Mouse (Mus musculus) kidney, embryonic 14.5 days (tissue): ENCODE measurements around the gene Stk17b. TPM values are rescaled to one million over a fixed set of nuclear protein-coding genes. Genes with fewer than 3 reads are reported as not detected.

Source experiments
- ATAC-seq: fragments of 200-750 bp; cut with Nextera tagmentation; 2 replicates; pipeline ENCODE4 v1.8.0; 2017; ENCODE audit warnings: moderate number of reproducible peaks, mild to moderate bottlenecking, moderate TSS enrichment, moderate library complexity; ENCODE audit not compliant: low FRiP score, low TSS enrichment
- H3K27ac ChIP-seq: fragments of 300-500 bp; sonication (generic); 2 replicates; pipeline ENCODE4 v1.5.1; 2014; ENCODE audit warnings: low read depth, mild to moderate bottlenecking, low read length, moderate library complexity, mixed read lengths
- H3K27me3 ChIP-seq: fragments of 300-500 bp; sonication (generic); 2 replicates; pipeline ENCODE4 v1.6.1; 2014; ENCODE audit warnings: mild to moderate bottlenecking, low read length; ENCODE audit not compliant: control insufficient read depth, insufficient read depth
- H3K36me3 ChIP-seq: fragments of 300-500 bp; sonication (generic); 2 replicates; pipeline ENCODE4 v1.6.1; 2014; ENCODE audit warnings: low read length, mixed read lengths; ENCODE audit not compliant: control insufficient read depth, insufficient read depth
- H3K4me1 ChIP-seq: fragments of 300-500 bp; sonication (generic); 2 replicates; pipeline ENCODE4 v1.6.1; 2014; ENCODE audit warnings: low read length, mixed read lengths; ENCODE audit not compliant: control insufficient read depth, insufficient read depth
- H3K4me2 ChIP-seq: fragments of 300-500 bp; sonication (generic); replicated peaks from 2 replicates; pipeline ENCODE4 v1.6.1; 2014; ENCODE audit warnings: low read depth, mild to moderate bottlenecking, low read length
- H3K4me3 ChIP-seq: fragments of 300-500 bp; sonication (generic); 2 replicates; pipeline ENCODE4 v1.5.1; 2014; ENCODE audit warnings: mild to moderate bottlenecking, low read length
- H3K9ac ChIP-seq: fragments of 300-500 bp; sonication (generic); 2 replicates; pipeline ENCODE4 v1.6.1; 2014; ENCODE audit warnings: low read depth, mild to moderate bottlenecking, low read length, moderate library complexity
- H3K9me3 ChIP-seq: fragments of 300-500 bp; sonication (generic); 2 replicates; pipeline ENCODE4 v1.6.1; 2016; ENCODE audit warnings: low read length; ENCODE audit not compliant: control insufficient read depth
- WGBS: fragments of 180-500 bp; shearing (Covaris S2); extraction: QIAGEN DNeasy Blood & Tissue Kit; methylation state at CpG from one replicate; pipeline ENCODE4 v1.1.7; 2014; 5-methylcytosine and 5-hydroxymethylcytosine counted together
- polyA plus RNA-seq: library from polyadenylated mRNA; unstranded; fragments of >200 nt; fragmentation: Nextera tagmentation; extraction: Ambion mirVana; gene quantifications from 2 replicates; pipeline ENCODE4 v1.2.1, GENCODE M21; 2014

Stk17b gene
- polyA plus RNA-seq, result 12.4 and 13.1 TPM in 2 replicates

DNA sequence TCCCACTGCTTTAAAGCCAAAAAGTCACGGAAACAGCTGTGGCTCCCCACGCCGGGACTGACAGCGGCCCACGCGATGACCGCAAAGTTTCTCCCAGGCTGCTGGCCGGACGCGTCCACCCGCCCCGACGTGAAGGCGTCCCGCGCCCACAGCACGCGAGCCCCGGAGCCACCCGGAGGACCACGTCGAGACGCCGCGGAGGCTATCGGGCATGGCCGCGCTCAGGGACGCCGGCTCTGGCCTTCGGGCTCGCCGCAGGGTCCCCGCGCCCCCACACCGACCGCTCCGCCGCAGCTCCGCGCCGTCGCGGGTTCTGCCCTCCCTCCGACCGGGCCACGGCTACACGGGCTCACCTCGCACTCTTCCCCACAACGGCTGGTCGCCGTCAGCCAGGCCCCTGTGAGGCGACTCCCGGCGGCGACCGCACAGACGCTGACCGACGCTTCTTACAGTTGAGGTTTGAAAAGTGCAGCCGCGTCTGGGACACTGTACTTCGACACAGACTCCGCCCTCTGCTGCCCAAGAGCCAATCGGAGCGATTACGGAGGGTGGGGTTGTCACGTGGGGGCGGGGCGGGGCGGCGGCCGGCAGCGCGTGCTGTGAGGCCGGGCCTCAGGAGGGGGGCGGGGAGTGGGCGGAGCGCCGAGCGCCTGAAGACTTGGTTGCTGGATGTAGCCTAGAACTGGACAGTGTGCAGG lies at the start of gene Stk17b:
TSS of gene Stk17b (minus strand) at position 504 of the 698 bp plus-strand sequence.
- Histone ChIP-seq H3K27ac (peak within 1 kb of the TSS; percentile 85), H3K36me3 (no peaks in the 10 kb centered on the region), H3K27me3 (no peaks in the 10 kb centered on the region), H3K4me1 (no peaks in the 10 kb centered on the region), H3K9me3 (no peaks in the 10 kb centered on the region), H3K9ac (peak within 1 kb of the TSS; percentile 78), H3K4me3 (peak within 1 kb of the TSS; percentile 75), H3K4me2 (peak within 1 kb of the TSS; percentile 60)
- peak; percentile 99 for ATAC-seq
- 1% methylated on average over 50 of the region's 81 CpGs for WGBS

DNA sequence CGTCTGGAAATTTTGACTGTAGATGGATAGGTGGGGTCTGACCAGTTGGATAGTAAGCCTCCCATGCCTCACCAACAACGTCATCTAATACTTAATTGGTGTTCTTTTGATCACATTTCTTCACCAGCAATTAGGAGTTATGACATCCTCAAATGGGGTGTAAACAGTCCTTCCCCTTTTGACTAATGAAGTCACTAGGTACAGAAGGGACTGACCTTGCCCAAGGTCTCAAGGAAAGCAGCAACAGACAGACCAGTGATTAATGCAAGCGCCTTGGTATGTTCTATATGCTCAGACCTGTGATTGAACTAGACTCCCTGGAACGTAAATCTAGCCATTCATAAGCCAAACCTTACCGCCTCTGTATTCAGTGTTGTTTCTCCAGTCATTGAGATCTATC lies 45.3 kb upstream of the Stk17b start:
- Histone ChIP-seq H3K9me3 (no peaks in the 10 kb centered on the region), H3K4me3 (no peak overlapping the region), H3K27ac (no peak overlapping the region), H3K36me3 (no peaks in the 10 kb centered on the region), H3K27me3 (no peaks in the 10 kb centered on the region), H3K4me2 (no peak overlapping the region), H3K4me1 (no peaks in the 10 kb centered on the region), H3K9ac (no peak overlapping the region)
- ATAC-seq, result no peak
- WGBS, result 74% methylated on average over 5 of the region's 5 CpGs

DNA sequence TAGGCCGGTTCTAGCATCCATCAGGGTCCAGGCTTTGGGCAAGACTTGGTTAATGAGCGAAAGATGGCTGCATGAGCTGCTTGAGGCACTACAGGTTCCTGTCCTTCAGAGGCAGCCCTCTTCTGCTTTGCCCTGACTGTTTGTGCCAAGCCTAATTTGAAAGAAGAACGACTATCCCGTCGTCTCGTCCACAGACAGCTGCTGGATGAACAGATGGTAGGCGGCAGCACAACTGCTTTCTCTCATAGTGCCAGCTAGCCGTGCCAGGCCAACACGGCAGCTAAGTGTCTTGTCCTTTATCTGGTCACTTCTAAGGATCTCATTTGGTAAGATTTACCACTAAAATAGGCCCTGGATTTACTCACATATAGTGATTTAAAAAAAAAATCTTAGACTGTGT lies 44.1 kb upstream of the Stk17b start:
- Histone ChIP-seq H3K4me1 (no peaks in the 10 kb centered on the region), H3K27ac (no peak overlapping the region), H3K9me3 (no peaks in the 10 kb centered on the region), H3K27me3 (no peaks in the 10 kb centered on the region), H3K4me2 (no peak overlapping the region), H3K9ac (no peak overlapping the region), H3K36me3 (no peaks in the 10 kb centered on the region), H3K4me3 (no peak overlapping the region)
- WGBS, result 77% methylated on average over 9 of the region's 9 CpGs
- ATAC-seq, result no peak

DNA sequence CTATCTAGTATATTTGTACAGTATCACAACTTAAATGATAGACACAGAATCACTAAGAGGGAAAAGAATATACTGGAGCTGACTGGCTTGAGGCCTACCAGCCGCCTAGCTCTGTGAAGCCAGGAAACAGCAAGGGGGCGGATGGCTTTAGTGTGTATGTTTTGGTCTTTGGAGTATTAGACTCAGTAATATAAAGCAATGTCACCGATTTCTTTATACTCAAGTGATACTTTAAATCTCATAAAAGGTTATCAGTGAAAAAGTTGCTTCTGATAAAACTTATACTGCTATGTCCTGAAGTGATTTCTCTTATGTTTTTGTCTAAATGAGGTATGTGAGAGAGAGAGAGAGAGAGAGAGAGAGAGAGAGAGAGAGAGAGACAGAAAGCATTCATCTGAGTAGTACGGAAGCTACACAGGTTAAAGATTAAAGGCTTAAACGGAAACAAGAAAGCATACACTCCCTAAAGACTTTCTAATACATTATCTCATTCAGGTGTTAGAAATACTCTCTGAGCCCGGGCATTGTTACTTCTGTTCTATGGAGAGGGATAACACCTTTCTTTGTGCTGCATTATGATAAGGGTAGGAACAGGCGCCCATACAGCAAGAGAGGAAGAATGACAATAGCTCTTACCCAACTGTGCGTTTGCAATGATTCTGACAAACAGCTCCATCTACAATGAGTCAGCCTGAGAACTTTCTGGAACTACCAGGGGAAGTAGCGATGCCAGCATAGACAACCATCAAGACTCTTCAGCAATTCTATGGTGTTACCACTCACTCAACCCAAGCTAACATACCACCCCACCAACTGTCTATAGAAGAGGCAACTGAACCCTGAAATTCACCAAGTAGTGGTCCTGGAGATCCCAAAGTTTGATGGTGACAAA lies 39.7 kb upstream of the Stk17b start:
- no peak for ATAC-seq

DNA sequence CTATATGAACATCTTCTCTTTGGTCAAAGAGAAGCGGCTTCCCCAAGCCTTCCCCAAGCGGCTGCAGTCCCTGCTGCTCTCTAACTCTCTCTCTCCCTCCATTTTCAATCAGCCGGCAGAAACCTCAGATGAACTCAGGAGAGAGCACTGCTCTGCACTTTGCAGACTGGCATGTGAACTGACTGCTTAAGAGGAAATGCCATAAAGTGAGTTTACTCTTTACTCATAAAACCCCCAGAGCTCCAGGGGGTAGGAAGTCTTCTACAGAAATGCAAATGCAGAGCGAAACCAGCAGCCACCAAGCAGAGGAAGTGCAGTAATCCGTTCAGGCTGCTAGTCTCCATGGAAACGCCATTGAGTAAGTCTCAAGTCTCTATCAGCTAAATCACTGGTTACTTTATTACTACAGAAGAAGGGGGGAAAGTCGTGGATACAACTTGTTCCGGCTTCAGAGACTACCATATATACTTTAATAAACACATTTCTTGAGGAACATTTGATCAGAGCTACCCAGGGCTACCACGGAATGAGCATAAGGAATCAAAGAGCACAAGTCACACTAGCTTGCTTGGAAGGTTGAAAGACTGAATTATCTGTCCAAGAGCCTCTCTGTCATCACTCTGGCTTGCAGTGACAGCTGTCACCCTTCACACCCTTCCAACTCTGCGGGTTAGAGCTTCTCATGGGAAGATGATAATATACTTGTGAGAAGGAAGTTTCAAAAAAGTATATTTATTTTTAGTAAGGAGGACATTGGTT lies 38.8 kb upstream of the Stk17b start:
- no peaks in the 10 kb centered on the region for H3K27me3 ChIP-seq
- peak overlapping the region; percentile 32; the same call in 1 of the 2 replicates for H3K27ac ChIP-seq
- 6% methylated on average over 10 of the region's 10 CpGs for WGBS
- no peaks in the 10 kb centered on the region for H3K36me3 ChIP-seq
- no peaks in the 10 kb centered on the region for H3K9me3 ChIP-seq
- 0 out of 2 replicates have a peak overlapping the region, but pooled peaks have one; percentile 23 for H3K9ac ChIP-seq
- peak overlapping the region; percentile 21; the same call in 1 of the 2 replicates for H3K4me3 ChIP-seq
- H3K4me1 ChIP-seq, result 0 out of 2 replicates have a peak, but pooled peaks cover 5% of the 10 kb centered on the region
- peak; percentile 92 for ATAC-seq
- H3K4me2 ChIP-seq, result peak overlapping the region; percentile 27; the same call in 1 of the 2 replicates

More for the DNA sequence above, 39.7 kb upstream of the Stk17b start:
- Histone ChIP-seq H3K4me3 (no peak overlapping the region), H3K27ac (peak overlapping the region; percentile 25; the same call in 1 of the 2 replicates), H3K4me1 (0 out of 2 replicates have a peak, but pooled peaks cover 5% of the 10 kb centered on the region), H3K36me3 (no peaks in the 10 kb centered on the region), H3K9me3 (no peaks in the 10 kb centered on the region), H3K4me2 (no peak overlapping the region), H3K9ac (no peak overlapping the region), H3K27me3 (no peaks in the 10 kb centered on the region)
- WGBS, result 83% methylated on average over 9 of the region's 9 CpGs

DNA sequence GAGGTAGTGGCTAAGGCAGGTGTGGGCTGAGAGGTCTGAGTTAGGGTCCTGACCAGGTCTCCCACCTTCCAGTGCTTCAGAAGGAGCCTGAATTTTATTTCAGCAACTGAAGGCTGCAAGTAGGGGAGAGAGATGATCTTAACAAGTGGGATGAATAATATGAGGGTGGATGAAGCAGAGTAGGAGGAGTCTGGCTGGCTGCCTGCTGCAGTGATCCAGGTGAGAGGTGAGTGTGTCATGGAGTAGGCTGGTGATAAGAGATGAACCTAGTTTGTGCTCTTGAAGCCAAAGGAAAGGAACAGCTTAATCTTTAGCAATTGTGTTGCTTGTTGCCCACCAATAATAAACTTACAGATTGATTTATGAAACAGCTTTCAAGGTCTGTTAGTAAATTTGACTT lies 37.0 kb upstream of the Stk17b start:
- no peaks in the 10 kb centered on the region for H3K36me3 ChIP-seq

DNA sequence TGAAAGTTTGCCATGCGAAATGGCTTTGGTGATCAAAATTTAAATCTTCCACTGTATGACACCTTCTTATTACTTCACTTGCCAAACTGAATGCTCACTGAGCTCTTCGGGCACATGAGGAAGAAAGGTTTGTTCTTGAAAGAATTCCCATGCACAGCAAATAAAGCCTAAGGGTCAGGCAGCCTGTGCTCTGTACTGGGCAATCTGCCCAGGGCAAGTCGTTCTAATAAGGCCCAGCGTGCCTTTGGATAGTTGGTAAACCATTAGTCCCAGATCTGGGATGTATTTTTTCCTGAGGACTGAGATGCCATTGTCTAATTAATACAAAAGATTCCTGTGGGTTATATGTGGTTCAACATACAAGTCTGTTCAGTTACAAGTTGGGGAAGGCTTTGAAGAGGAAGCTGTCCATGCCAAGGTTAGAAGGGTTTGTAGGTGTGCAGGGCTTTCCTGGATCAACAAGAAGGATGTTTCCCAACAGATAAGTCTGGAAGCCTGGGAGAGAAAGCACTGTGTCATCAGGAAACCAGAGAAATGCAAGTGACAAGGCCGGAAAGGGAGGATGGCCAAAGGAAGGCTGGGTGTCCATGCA lies 35.1 kb upstream of the Stk17b start:
- 77% methylated on average over 5 of the region's 5 CpGs for WGBS
- Histone ChIP-seq H3K27ac (no peak overlapping the region), H3K9me3 (no peaks in the 10 kb centered on the region), H3K4me2 (no peak overlapping the region), H3K4me1 (0 out of 2 replicates have a peak, but pooled peaks cover 5% of the 10 kb centered on the region), H3K36me3 (no peaks in the 10 kb centered on the region), H3K4me3 (no peak overlapping the region), H3K27me3 (no peaks in the 10 kb centered on the region), H3K9ac (no peak overlapping the region)
- no peak for ATAC-seq

More for the DNA sequence above, 37.0 kb upstream of the Stk17b start:
- no peak overlapping the region for H3K4me2 ChIP-seq
- ATAC-seq, result no peak
- H3K27ac ChIP-seq, result no peak overlapping the region
- no peaks in the 10 kb centered on the region for H3K27me3 ChIP-seq
- H3K9me3 ChIP-seq, result no peaks in the 10 kb centered on the region
- H3K4me3 ChIP-seq, result no peak overlapping the region
- H3K9ac ChIP-seq, result no peak overlapping the region
- 0 out of 2 replicates have a peak, but pooled peaks cover 5% of the 10 kb centered on the region for H3K4me1 ChIP-seq

DNA sequence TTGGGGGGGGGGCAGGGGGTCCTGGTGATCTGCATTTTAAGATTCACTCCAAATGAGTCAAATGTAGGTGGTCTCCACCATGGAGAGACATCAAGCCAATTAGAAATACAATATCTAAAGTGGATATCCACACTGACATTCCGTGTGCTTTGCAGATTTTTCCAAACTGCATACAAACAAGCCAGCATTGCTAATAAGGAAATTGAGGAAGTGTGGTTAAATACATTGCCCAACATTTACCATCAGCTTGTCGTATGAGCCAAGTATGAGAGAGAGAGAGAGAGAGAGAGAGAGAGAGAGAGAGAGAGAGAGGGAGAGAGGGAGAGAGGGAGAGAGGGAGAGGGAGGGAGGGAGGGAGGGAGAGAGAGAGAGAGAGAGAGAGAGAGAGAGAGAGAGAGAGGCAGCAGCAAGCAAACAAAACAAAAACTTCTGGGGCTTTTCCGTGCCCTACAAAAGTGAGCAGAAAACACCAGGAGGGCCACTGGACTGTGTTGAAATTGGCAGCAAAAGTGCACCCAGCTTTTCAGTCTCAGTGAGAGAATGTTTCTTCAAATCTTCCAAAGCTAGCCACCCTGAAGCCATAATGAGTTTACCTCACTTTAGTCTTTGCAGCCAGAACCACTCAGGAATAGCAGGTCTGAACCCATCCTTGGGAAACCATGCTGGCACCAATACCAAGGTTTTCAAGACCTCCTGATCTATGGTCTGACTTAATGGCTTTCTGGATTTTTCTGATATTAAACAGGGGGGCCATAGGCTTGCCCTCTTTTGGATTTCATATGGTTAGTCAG lies 33.2 kb upstream of the Stk17b start:
- Histone ChIP-seq H3K4me2 (no peak overlapping the region), H3K4me3 (no peak overlapping the region), H3K27ac (no peak overlapping the region), H3K4me1 (no peaks in the 10 kb centered on the region), H3K36me3 (no peaks in the 10 kb centered on the region), H3K9ac (no peak overlapping the region), H3K27me3 (no peaks in the 10 kb centered on the region), H3K9me3 (no peaks in the 10 kb centered on the region)
- 43% methylated on average over 3 of the region's 3 CpGs for WGBS
- no peak for ATAC-seq
